Mouse (Mus musculus): ENCODE results near the gene Ovol2.

Gene Ovol2

DNA sequence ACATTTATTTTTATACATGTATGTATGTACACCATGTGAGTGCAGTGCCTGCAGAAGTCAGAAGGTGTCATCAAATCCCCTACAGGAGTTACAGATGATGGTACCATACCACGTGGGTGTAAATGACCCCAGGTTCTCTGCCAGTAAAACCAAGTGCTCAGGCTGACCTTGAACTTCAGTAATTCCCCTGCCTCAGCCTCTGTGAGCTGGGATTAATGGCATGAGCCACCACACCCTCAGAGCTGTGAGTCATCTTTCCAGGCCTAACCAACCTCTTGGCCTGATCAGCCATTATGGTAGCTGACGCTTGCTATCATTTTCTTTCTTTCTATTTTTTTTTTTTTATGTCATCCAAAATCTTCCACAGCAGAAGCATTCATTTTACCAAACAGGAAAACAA, 20.6 kb downstream of the Ovol2 start:
- DNase-seq (ENCODE audit: low read depth, low spot score): no peak

- no peak for DNase-seq (ENCODE audit: low read depth, low spot score)
Observed at GRCm38 (mm10) chr2:144310273-144310672, 21.7 kb downstream of the Ovol2 start.

GRCm38 (mm10) chr2:144308561-144308960, 23.4 kb downstream of the Ovol2 start:
- DNase-seq (ENCODE audit: low read depth, low spot score): no peak

GRCm38 (mm10) chr2:144305721-144306294, 26.1 kb downstream of the Ovol2 start:
- DNase-seq (ENCODE audit: low read depth, low spot score): no peak

GRCm38 (mm10) chr2:144301101-144301500, 30.8 kb downstream of the Ovol2 start:
- no peak for DNase-seq (ENCODE audit: low read depth, low spot score)

DNA sequence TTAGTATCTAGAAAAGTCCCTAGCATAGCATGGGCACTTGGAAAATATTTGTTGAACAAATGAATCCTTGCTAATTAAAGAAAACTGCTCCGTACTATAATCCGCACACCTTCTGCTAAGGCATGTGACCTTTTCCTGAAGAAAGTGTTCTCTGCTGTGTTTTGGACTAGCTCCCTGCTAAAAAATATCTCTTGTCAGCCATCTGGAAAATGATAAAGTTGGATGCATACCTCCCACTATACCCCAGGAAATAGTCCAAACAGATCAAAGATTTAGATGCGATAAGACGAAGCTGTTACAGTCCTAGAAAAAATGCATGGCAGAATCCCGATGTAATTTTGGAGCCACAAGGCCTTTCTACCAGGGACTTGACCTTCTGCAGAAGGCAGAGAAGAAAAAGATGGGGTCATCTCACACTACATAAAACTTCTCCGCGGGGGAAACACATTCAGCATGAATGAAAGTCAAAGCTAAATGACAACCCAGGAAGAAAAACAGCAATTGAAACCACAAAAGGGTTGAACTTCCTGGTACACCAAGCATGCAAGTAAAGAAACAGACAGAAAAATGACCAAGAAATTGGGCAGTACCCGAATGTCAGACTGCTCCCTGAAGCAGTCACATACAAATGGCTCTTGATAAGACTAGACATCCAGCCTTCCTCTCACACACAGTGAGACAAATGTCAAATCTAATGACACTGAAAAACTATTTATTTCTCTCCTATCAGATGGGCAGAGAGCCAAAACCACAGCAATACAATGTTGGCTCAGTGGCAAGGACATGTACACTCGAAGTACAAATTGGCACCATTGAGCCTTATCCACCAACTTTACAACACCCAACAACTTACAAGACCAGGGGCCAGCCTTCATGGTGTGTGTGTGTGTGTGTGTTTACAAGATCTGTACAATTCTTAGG, 31.9 kb downstream of the Ovol2 start:
- DNase-seq (ENCODE audit: low read depth, low spot score): no peak

DNA sequence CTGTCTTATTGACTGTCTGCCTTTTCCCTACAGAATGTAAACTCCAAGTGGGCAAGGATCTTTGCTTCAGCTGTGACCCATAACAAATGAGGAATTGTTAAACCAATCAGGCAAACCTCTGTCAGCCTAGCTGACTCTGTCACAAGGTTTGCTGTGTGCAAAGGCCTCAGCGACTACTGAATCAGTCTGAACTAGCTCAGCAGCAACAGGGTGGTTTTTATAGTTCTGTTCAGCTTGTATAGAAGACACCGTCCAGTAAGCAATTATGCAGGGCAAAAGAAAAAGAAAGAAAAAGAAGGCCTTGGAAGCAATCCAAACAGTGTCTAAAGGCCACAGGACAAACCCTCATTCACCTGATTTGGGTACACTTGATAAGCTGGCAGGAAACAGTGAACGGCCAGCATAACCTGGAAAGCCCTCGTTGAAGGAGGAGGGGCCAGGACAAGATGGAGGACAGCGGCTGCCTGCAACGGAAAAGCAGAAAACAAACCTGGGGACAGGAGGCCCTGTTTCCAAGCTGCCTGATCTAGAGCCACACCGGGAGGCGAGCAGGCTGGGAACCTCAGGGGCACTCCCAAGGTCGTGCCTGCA, 36.7 kb downstream of the Ovol2 start:
- DNase-seq (ENCODE audit: low read depth, low spot score): no peak

DNA sequence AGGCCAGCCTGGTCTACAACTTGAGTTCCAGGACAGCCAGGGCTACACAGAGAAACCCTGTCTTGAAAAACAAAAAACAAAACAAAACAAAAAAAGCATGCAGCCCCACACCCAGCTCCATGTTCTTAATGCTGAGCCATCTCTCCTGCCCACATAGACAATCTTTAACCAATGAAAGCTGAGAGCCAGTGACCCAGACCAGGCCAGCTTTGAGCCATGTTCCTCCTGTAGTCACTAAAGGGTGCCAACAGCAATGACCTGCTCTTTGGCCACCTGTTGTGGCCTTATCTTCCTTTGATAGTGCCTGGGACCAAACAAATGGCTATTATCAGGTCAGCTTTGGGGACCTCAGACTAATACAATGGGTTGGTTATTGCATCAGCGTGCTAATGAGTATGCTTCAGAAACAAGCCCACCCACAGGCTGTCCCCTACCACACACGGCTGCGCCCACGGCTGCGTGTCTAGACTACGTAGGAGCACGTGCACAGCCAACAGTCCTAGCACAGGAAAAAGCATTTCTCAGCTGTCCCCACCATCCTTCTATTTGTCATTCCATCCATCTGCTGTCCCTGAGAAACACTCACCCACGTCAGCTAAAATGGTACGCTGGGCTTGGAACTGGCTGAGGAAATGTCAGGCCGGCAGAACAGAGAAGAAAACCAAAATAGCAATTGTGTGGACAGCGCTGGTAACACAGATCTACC, 40.2 kb downstream of the Ovol2 start:
- no peak for DNase-seq (ENCODE audit: low read depth, low spot score)

DNA sequence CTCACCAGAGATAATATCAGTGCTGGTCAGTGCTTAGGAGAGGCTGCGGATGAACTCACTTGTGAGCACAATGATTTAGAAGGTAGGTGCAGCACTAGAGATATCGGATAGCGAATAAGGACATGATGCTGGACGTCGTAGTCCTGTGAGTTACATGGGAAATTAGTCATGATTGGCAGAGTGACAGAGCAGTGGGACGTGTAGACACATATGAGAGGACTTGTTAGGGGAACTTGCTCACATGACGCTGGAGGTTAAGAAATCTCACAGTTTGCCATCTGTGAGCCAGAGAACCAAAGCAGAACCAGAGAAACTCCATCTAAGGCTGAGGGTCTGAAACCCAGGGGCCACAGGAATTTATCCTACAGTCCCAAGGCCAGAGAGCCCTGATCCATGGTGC, 41.6 kb downstream of the Ovol2 start:
- DNase-seq (ENCODE audit: low read depth, low spot score): no peak

- DNase-seq (ENCODE audit: low read depth, low spot score): no peak
Observed at GRCm38 (mm10) chr2:144281417-144281816, 50.5 kb downstream of the Ovol2 start.

DNA sequence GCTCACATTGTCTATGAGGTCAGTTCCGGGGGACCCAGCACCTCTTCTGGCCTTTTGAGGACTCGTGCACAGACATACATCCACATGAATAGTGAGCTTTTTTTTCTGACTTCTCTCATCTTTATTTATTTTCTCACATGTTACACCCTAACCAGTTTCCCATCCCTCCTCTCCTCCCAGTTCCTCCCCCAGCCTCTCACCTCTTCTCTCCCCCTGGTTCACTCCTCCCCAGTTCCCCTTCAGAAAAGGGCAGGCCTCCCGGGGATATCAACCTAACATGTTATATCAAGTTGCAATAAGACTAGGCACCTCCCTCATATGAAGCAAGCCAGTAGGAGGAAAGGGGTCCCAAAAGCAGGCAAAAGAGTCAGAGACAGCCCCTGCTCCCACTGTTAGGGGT, 51.4 kb downstream of the Ovol2 start:
- no peak for DNase-seq (ENCODE audit: low read depth, low spot score)

DNA sequence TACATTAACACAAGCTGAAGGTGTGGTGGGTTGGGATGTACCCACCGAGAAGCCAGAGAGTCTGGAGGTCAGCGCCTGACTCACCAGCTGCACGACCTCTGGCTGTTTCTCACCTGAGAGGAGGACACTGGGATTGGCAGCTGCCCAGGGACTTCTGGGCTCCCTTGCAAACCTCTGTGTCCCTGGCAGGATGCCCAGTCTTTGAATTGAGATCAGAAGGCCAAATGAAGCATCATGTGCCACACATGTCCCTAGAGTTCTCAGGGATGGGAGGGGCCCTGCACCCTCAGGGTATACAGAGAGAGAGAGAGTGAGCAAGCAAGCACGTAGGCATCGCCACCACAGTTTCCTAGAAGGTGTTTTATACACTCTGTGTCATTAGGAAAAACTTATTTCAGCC, 52.2 kb downstream of the Ovol2 start:
- no peak for DNase-seq (ENCODE audit: low read depth, low spot score)

- DNase-seq (ENCODE audit: low read depth, low spot score): no peak
Observed at GRCm38 (mm10) chr2:144276885-144277284, 55.1 kb downstream of the Ovol2 start.

DNA sequence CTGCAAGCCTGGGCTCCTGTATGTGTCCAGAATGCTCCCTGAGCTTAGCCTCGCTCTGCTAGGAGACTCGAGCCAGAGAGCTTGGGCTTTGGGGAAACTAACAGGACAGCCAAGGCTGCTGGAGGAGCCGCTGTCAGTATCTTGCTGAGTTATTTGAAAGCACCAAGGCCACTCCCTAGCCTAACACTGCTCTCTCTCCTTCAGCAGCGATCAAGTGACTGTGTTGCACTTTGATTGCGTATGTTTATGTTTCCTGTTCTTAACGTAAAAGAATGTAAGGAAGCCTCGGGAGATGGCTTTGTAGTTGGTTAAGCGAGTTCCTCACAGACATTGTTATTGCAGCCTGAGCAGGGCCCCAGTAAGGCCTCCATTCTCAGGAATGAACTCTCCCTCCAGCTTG, 57.2 kb downstream of the Ovol2 start:
- DNase-seq (ENCODE audit: low read depth, low spot score): no peak

DNA sequence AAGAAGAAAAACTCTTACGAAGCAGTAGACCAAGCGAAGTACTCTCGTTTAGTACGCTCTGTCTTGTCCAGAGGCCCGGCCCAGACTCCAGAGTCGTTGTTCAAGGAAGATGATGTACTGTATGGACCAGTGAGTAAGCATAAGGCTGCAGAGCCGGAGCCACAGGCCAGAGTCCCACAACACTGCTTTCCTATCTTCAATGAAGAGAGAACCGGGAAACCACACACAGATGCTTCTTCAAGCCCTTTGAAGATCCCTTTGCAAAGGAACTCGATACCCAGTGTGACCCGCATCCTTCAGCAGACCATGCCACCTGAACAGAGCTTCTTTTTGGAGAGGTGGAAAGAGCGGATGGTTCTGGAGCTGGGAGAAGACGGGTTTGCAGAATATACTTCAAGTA, 59.9 kb downstream of the Ovol2 start:
- DNase-seq (ENCODE audit: low read depth, low spot score): no peak

GRCm38 (mm10) chr2:144270507-144271420, 61.2 kb downstream of the Ovol2 start, which contains the start of the genes Mgme1 and Snx5:
Gene Mgme1 (plus strand): TSS chr2:144270663.
Gene Snx5 (minus strand): TSS chr2:144270906.
- peak; percentile 92 for DNase-seq (ENCODE audit: low read depth, low spot score)

GRCm38 (mm10) chr2:144269679-144270475, 62.1 kb downstream of the Ovol2 start:
- DNase-seq (ENCODE audit: low read depth, low spot score): peak; percentile 24

GRCm38 (mm10) chr2:144269306-144269650, 62.7 kb downstream of the Ovol2 start:
- DNase-seq (ENCODE audit: low read depth, low spot score): no peak

GRCm38 (mm10) chr2:144268446-144269305, 63.3 kb downstream of the Ovol2 start:
- no peak for DNase-seq (ENCODE audit: low read depth, low spot score)

DNA sequence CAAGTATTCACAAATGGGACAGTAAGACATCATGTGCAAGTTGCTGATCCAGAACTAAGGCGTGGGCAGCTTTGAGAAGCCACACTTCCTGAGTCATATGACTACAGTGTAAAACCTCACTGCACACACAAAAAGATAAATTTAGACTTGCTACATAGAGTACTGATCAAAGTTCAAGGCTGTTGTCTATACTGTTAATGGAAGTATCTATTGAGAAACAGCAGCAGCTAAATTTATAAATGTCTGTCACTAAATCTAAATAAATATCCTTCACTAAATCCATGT, 64.3 kb downstream of the Ovol2 start:
- no peak for DNase-seq (ENCODE audit: low read depth, low spot score)
